Mouse (Mus musculus): ENCODE results near the gene Coq10b. TPM values are rescaled to one million over a fixed set of nuclear protein-coding genes. Genes with fewer than 3 reads are reported as not detected.

The Coq10b gene
- polyA plus RNA-seq, 1 experiment = 9.1 TPM

DNA sequence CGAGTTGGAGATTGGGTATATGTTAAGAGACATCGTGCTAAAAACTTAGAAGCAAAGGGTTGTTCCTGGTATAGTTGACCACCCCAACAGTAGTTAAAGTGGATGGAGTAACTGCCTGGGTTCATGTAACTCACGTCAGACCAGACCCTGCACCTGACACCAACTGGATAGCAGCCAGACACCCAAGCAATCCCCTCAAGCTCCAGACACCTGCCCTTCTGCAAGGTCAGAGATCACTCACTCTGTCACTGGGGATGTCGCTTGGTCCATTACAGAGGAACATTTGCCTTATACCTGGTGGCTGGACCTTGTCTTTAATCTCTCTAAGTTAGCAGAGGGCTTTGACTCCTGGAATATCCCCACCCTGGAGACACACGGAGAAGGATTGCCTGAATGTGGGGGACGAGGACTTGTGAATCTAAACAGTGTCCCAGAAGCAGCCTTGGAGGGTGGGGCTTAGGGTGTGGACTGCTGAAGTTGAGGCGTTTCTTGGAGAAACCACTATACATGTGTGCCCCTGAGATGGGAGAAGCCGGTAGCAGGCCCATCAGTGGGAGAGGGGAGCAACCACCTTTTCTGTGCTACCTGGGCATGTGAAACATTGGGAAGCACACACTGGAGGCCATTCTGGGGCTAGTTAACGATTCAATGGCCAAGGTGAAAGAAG is 54.5 kb downstream of the Coq10b start:
- H3K36me3 ChIP-seq (replicated peaks; ENCODE audit: low read length) = no peaks in the 10 kb centered on the region
- no peak for TF ChIP-seq FLI1 (IDR thresholded peaks at IDR 0.05; ENCODE audit: low read length)
- no peak for TF ChIP-seq GATA1 (IDR thresholded peaks at IDR 0.05; ENCODE audit: borderline replicate concordance, low read length)
- peaks cover 10% of the 10 kb centered on the region for H3K9me3 ChIP-seq

DNA sequence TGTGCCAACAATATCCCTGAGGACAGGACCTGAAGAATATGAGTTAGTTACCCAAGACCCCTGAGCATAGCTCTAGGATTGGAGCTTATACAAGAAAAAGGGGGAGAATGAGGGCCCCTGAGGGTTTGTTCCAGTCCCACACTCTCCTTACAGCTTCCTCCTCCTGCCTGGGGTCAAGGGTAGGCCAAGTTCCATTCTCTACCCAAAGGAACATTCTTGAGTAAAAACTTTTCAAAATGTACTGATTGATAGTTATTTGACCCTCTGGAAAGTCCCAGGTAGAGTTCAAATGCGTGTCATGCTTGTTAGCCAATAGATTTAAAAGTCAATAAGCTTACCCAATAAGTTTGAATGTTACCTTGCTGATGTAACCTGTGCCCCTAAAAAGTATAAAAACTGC is 55.1 kb downstream of the Coq10b start:
- TF ChIP-seq FLI1 (IDR thresholded peaks at IDR 0.05; ENCODE audit: low read length) (no peak), GATA1 (IDR thresholded peaks at IDR 0.05; ENCODE audit: borderline replicate concordance, low read length) (no peak)
- Histone ChIP-seq H3K9me3 (peaks cover 10% of the 10 kb centered on the region), H3K27me3 (replicated peaks) (no peaks in the 10 kb centered on the region), H3K4me1 (no peaks in the 10 kb centered on the region), H3K4me3 (replicated peaks) (no peak overlapping the region), H3K36me3 (replicated peaks; ENCODE audit: low read length) (no peaks in the 10 kb centered on the region)

More for the DNA sequence above, 54.5 kb downstream of the Coq10b start:
- H3K4me1 ChIP-seq = no peaks in the 10 kb centered on the region
- H3K27me3 ChIP-seq (replicated peaks) = no peaks in the 10 kb centered on the region
- H3K4me3 ChIP-seq (replicated peaks) = no peak overlapping the region

DNA sequence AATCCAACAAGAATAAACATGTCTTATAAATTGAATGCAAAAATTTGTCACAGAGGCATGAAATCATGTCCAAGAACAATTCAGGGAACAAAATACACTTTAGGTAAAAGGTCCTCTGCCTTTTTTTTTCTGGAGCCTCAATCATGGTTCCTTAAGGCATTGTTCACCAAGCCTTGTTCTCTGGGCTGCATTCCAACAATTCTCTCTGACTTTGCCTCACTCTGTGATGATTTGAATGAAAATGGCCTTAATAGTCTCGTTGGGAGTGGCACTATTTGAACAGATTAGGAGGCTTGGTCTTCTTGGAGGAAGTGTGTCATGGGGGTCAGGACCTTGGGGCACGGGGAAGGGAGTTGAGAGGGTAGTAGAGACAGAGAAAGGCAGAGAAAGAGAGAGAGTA is 55.9 kb downstream of the Coq10b start:
- no peak for TF ChIP-seq GATA1 (IDR thresholded peaks at IDR 0.05; ENCODE audit: borderline replicate concordance, low read length)
- TF ChIP-seq FLI1 (IDR thresholded peaks at IDR 0.05; ENCODE audit: low read length) = no peak
- Histone ChIP-seq H3K9me3 (peaks cover 10% of the 10 kb centered on the region), H3K27me3 (replicated peaks) (no peaks in the 10 kb centered on the region)

DNA sequence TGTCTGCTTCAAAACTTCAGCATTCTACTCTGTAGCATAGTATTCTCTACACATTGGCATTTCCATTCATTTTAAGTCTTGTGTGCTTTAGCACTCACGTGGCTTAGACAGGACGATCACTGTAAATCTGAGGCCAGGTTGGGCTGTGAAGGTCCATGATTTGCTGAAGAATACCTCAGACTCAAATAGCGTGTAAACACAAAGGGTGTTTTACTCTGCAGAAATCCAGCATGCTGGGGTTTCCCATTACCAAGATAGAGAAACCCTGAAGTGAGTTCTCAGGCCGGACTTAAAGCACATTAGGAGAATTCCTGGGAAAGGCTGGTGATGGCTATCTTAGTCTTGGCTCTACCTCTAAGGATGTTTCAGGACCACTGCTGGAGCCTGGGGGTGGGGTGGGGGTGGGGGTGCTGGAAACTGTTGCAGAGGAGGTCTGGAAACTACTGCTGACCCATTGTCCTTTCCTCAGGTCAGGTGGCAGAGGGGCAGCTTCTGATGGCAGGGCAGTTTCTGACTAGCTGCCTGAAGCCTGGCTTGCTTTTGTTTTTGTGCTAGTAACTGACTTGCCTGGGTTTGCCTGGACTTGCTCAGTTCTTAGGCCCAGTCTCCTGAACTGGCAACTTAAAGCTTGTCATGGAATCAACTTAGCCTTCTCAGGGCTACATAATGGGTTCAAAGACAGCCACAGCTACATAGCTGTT is 56.6 kb downstream of the Coq10b start:
- H3K4me1 ChIP-seq = no peaks in the 10 kb centered on the region
- H3K9me3 ChIP-seq = peaks cover 5% of the 10 kb centered on the region
- H3K27me3 ChIP-seq (replicated peaks) = no peaks in the 10 kb centered on the region
- no peaks in the 10 kb centered on the region for H3K36me3 ChIP-seq (replicated peaks; ENCODE audit: low read length)
- no peak for TF ChIP-seq FLI1 (IDR thresholded peaks at IDR 0.05; ENCODE audit: low read length)
- TF ChIP-seq GATA1 (IDR thresholded peaks at IDR 0.05; ENCODE audit: borderline replicate concordance, low read length) = no peak
- H3K4me3 ChIP-seq (replicated peaks) = no peak overlapping the region

More for the DNA sequence above, 55.9 kb downstream of the Coq10b start:
- Histone ChIP-seq H3K4me1 (no peaks in the 10 kb centered on the region), H3K4me3 (replicated peaks) (no peak overlapping the region), H3K36me3 (replicated peaks; ENCODE audit: low read length) (no peaks in the 10 kb centered on the region)

Other genes starting within 250 kb of the Coq10b start
- gene Ankrd44, start 126.4 kb upstream of the Coq10b start, polyA plus RNA-seq (2012; ENCODE audit: insufficient read depth, low replicate concordance) = 0.55 TPM in 1 of 2 replicates, not detected in the other
- gene Sf3b1, start 25.3 kb upstream of the Coq10b start, polyA plus RNA-seq (2012; ENCODE audit: insufficient read depth, low replicate concordance) = 0.52 and 5.0 TPM in 2 replicates
- 21.9 and 66.1 TPM in 2 replicates for gene Hspe1, start 35.4 kb downstream of the Coq10b start, polyA plus RNA-seq (2012; ENCODE audit: insufficient read depth, low replicate concordance)
- gene Hspd1, start 35.5 kb downstream of the Coq10b start, polyA plus RNA-seq (2012; ENCODE audit: insufficient read depth, low replicate concordance) = 11.8 and 31.5 TPM in 2 replicates
- gene Mob4, start 78.5 kb downstream of the Coq10b start, polyA plus RNA-seq (2012; ENCODE audit: insufficient read depth, low replicate concordance) = 7.0 TPM in 1 of 2 replicates, not detected in the other
- not detected in 2 replicates for gene Rftn2, start 174.0 kb downstream of the Coq10b start, polyA plus RNA-seq (2012; ENCODE audit: insufficient read depth, low replicate concordance)
- 0.58 and 2.5 TPM in 2 replicates for gene Mars2, start 184.4 kb downstream of the Coq10b start, polyA plus RNA-seq (2012; ENCODE audit: insufficient read depth, low replicate concordance)